Mouse (Mus musculus): Measurements from ENCODE around the gene Gm47289.

Gene Gm47289
- long read RNA-seq, experiment 1 = 0 reads
- long read RNA-seq, experiment 2 = 0 reads

DNA sequence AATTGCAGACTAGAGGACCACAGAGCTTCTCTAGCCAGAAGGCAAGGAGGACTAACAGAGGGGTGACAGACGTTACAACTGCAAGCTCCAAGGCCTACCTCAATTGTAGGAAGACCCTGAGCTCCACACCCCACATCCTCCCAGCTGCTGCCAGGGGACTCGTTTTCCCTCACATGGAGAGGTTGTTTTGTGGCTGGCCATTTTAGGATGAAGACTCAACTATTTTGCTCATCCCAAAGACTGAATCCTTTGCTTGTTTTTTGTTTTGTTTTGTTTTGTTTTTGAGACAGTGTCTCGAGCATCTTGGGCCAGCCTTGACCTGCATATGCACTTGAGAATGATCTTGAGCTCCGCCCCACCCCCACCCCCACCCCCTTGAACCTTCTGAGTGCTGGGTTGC lies at the start of gene Gm47289:
Gene Gm47289 (plus strand): TSS at position 301 of the 400 bp plus-strand sequence.
- intact Hi-C loops (cut with DNase I) = loop anchor here (5.0 to 10.0 kb wide), 2 partner anchors 193 to 276 kb away; no protein-coding TSS in a partner anchor

DNA sequence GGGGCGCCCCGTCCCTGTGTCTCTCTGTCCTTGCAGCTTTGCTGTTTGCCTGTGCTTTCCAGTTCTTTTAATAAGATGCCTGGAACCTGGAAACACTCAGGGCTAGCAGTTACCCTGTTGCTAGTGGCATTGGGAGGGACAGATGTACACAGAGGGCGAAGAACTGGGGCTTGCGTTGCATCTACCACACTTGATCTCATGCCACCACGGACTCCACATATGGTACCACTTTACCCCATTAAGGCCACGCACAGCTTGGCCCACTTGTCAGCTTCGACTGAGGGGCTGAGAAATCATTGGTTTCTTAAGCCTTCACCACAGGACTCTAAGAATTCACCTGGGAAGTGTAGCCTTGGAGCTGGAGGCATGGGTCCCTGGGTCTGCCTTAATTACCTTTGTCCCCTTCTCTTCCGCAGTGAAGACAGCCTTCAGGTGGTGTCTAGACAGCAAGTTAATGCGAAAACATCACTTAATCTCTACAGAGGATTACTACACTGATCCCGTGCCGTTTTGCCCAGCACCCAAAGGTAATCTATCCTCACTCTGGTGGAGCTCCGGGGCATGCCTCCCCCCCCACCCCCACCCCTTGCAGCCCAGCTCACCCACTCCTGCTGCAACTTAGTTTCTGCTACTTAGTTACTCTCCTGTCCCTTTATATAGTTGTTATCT lies 49.1 kb upstream of the Gm47289 start:
- intact Hi-C loops (cut with DNase I) = no loop called here

DNA sequence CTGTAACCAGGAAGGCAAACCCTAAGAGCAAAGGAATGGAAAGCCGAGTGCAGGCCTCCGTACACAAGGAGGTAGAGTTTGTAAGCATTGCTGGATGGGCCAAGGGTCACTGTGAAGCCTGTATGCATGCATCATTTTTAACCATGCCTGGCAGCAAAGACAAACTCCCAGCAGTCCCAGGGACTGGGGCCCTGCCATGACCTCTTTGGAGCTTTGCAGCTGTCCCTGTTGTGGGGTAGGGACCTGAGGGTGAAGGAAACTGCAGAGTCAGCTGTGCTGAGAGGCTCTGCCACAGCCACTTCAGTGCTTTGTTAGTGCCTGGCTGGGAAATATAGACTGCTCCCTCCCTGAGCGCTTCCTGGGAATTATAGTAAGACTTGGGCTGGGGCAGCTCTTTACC lies 48.3 kb upstream of the Gm47289 start:
- intact Hi-C loops (cut with DNase I) = no loop called here

DNA sequence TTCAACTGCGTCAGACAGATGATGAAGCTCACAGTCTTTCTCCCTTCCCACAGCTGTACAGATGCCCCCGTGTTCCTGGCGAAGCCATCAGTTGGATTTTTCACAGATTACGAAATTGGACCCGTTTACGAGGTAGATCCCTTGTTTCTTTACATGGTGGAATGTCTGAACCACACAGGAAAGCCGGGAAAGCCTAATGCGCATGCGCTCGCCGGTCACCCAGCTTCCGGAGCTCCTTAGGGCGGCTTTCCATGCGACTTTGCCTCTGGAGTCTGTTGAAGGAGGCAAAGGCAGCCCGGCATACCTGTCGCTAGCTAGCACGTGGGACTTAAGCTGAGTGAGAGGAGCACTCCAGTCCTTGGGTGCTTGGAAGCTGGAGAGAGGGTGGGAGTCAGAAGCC lies 44.0 kb upstream of the Gm47289 start:
- intact Hi-C loops (cut with DNase I) = no loop called here

DNA sequence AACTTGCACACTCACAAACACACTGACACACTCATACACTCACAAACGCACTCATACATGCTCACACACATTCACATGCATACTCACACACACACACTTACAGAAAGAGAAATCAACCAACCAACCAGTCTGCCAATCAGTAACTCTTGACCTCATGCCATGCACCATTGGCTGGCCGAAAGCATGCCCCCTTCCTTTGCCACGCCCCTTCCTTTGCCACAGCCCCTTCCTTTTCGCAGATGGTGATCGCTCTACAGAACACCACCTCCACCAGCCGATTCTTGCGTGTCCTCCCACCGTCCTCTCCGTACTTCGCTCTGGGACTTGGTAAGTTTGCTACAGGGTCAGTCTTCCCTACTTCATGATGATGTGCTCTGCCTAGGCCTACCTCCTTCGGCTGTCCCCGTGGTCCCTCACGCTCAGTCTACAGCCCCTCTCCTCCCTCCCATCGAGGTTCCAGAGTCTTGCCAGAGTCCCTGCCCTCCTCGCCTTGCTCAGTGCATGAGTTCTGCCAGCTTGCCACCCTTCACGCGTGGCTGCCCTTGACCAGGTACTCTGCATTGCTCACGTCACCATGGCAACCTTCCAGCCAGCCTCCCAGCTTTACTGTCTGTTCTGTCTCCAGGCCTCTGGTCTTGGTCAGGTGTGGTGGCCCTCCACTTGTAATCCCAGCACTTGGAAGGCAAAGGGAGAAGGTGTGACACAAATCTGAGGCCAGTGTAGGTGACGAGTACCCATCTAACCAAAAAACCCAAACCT lies 39.4 kb upstream of the Gm47289 start:
- intact Hi-C loops (cut with DNase I) = no loop called here

DNA sequence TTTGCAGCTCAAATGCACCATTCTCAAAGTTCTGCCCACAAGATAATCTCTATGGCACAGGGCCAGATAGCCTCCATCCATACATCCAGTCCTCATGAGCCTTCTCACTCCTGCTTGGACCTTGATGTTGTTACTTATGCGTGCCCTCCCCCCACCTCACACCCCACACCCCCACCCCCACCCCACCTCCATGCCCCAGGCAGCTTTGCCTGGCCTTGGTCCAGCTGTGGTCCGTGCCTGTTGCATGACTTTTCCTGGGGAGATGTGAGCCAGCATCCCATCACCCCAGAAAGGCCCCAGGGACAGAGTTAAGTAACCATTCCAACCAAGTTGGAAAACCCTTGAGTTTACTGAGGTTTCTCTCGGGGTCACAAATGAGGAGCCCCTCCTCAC lies 38.8 kb upstream of the Gm47289 start:
- intact Hi-C loops (cut with DNase I) = no loop called here

DNA sequence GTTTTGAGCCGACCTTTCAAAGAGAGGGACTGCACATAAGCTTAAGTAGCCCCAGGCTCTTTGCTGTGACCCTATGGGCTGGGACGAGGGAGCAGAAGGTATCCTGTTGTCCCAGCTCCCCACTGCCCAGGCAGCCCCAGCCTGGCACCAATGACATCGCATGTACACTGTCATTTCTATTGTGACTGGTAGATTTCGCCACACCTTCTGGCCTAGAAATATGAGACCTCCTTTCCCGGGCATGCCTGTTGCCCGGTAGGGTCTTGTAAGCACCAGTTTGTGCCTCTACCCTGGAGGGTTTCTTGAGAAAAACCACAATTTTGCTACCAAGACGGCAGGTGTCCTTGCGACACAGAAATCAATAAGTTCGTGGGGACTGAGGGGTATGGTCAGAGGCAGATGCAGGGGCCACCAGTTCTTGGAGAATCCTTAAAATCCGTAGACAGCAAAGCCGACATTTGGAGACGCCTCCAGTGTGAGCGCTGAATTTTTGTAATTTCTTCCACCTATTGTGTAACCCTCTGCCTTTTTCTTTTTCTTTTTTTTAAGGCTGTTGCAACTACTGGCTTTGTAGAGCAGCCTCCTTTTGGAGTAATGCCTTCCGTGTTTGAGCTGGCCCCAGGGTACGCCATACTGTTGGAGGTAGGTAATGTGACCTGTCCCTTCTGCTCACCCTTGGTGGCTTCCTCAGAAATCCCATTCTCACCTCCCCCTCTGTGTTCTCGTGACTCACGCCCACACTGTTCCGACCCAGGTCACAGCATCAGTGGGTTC lies 36.2 kb upstream of the Gm47289 start:
- intact Hi-C loops (cut with DNase I) = no loop called here

DNA sequence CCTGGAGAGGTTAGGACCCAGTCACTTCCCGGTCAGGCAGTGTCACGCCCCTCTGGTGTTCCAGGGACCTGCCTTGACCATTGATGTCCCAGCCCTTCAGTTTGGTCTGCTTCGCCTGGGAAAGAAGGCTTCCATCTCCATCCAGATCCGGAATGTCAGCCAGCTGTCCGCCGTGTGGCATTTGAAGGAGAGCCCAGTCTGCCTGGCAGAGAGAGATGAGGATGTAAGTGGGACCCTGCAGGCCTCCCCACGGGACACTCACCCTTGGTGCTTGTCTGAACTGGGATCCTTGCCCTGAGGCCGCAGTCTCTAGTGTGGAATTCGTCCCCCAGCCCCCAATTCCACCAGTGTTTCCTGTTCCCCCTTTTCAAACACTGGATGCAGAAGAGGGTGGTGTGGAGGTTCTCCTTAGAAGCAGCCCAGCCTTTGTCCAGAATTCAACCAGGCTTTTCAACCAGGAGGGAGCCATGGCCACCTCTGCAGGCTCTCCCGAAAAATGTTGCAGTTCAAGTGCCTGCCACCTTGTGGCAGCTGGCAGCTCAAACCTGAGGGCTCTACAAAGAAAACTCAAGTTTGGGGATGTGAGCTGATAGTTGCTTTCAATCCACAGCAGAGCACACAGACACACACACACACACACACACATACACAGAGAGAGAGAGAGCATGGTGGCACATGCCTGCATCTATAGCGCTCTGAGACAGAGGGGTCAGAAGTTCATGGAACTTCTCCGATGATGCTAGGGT lies 30.4 kb upstream of the Gm47289 start:
- intact Hi-C loops (cut with DNase I) = no loop called here

DNA sequence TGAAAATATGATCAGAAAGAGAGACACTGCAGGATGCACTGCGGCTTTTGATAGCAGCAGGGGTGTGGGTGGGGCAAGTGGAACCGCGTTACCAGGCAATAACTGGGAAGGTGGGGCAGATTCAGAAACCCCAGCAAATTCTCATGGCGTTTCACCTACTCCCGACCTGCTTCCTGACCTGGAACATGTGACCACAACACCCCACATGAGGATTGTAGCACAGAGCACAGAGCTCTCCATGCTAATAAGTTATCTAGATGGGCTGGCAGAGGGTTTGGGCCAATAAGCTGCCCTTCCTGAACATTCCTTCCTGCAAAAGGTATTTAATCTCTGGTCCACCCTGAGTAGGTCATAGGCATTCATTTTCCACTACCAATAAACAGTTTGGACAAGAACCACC lies 28.3 kb upstream of the Gm47289 start:
- intact Hi-C loops (cut with DNase I) = no loop called here

DNA sequence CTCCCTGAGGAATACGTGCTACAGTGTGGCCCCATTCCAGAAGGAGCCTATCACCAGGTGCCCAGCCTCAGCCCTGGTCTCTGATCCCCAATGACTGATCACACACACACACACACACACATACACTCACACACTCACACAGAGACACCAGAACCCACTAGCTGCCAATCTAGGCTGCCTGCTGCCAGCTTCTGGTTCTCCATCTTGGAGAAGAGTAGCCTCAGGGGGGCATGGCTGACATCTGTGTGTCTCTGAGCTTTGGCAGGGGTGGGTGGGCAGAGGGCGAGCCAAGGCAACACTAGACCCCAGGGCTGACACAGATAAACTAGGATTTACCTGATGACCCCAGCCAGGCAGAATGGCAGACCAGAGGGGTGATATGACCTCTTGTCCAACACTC lies 20.1 kb upstream of the Gm47289 start:
- intact Hi-C loops (cut with DNase I) = no loop called here

DNA sequence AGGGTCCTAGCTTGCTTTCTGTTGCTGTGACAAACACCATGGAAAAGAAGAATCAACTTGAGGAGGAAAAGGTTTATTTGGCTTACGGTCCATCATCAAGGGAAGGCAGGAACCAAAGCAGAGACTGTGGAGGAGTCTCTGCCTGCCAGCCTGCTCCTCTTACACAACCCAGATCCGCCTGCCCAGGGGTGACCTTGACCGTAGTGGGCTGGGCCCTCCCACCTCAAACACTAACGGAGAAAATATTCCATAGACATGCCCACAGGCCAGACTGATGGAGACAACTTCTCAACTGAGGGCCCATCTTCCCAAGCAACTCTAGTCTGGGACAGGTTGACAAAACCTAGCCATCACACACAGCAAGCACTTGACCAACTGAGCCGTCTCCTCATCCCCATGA lies 16.9 kb upstream of the Gm47289 start:
- intact Hi-C loops (cut with DNase I) = no loop called here

DNA sequence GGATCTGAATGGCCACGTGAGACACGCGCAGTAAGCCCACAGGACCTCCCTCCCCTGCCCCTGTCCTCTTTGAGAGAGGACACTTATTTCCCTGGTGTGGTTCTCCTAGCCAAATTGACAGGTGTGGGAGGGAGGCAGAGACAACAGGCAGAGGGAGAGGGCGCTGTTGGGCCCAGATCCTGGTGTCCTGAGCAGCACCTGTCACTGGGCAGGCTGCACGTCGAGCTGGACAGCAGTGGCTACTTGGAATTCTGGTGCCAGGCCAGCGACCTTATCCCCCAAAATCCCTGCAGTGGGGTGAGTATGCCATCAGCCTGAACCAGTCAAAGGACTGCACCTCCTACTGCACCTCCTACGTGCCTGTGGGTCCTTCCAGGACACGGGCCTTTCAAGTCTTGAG lies 15.6 kb upstream of the Gm47289 start:
- intact Hi-C loops (cut with DNase I) = no loop called here

DNA sequence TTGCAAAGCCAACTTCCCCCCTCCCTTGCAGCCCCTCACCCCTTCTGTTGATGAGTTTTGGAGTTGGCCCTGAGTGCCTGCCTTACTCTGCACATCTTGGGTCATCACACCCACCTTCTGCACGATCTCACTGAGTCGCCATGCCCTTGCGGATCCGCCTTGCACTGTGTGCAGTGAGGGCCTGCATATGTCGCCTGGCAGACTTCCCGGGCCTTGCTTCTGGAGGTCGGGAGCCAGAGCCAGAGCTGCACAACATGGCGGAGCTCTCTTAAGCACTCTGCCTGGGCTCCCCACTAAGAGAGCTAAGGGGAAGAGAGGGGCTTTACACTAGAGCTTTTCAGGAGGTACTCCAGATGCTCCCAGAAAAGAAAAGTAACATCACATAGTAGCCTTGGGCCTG lies 14.3 kb upstream of the Gm47289 start:
- intact Hi-C loops (cut with DNase I) = no loop called here

DNA sequence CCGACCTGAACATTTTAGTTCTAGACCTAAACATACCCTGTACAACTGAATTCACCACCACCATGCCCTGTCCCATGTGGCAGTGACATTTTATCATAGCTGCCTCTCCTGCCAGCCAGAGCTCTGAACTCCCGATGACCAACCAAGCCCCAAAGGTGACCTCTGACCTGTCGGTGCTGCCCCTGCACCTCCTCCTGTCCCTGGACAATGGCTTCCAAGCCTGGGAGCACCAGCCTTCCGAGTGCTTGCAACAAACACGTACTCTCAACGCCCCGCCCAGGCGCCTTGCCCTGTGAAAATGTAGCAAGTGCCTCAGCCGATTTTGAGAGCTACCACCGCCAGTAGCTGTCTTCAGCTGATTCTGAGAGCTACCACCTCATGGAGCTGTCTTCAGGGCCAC lies 13.8 kb upstream of the Gm47289 start:
- intact Hi-C loops (cut with DNase I) = no loop called here

DNA sequence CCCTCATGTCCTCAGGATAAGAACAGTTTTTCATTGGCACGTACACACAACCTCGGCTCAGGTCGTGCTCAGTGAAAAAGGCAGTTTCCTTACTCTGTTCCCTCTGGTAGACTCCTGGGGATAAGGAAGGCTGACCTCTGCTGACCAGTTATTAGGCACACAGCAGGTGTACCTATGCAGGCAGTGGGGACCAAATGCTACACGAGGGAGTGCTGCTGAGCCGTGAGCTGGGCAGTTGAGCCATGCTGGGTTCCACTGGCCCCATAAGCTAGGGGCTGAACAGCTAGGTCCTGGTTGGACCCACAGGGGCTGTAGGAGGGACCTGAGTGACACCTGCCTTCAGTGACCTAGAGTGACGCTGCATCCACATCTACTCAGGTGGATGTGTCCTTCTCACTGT lies 13.3 kb upstream of the Gm47289 start:
- intact Hi-C loops (cut with DNase I) = no loop called here

DNA sequence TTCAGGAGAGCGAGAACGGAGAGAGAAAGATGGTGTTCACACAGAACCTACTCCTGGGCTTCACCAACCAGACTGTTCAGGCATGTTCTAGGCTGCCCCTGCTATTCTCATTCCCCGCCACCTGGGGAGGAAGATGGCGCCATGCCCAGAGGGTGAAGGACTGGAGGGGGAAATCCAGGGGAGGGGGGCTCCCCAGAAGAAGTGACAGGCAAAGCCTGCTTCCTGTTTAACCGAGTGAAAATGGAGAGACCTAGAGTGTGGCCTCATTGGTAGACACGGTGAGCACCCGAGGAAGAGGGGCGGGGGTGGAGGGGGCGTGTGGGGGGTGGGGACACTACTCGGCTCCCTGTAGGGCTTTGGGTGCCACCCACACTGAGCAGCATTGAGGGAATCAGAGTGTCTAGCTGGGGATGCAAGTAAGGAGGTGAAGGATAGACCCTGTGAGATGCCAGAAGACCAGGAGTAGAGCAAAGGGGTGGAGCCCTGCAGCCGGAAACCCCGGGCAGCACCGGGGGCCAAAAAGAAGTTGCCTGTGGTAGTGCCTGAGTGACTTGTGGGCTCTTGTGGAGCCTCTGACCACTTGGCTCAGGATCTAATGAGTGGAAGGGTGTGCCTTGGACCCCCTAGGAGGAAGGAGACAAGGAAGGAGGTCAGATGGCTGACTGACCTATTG lies 12.7 kb upstream of the Gm47289 start:
- intact Hi-C loops (cut with DNase I) = no loop called here

DNA sequence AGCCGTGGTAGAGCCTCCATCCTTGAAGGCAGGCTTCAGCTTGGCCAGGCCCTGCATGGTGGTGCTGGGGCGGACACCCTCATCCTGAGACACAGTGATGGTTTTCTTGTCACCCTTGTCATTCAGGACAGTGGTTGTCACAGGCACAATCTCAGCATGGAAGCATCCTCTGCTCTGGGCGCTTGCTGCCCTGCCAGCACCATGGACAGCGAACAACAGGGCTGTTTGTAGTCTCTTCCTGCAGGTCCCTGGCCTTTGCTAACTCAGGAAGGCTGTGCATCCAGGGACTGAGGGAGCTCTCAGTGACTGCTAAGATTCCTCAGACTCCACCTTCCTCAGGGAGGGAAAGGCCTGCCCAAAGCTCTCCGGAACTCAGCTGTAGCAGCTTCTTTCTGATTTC lies 9.4 kb upstream of the Gm47289 start:
- intact Hi-C loops (cut with DNase I) = no loop called here

DNA sequence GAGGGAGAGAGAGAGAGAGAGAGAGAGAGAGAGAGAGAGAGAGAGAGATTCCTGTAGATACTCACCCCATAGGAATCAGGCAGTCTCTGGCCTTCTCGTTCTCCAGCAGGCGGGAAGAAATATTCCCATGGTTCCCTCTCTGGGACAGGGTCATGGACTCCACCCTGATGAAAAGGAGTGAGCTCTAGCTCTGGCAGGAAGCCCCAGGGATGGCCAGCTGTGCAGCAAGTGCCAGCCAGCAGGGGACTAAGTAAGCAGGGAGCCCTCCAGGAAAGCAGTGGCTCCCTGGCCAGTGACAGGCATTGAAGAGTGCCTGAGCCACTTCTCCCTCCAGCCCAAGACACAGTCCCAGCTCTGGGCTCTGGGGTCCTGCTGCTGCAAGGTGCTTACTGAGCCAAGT lies 7.2 kb upstream of the Gm47289 start:
- intact Hi-C loops (cut with DNase I) = loop anchor here (10.0 kb wide), 1 partner anchor 283 kb away; no protein-coding TSS in a partner anchor

DNA sequence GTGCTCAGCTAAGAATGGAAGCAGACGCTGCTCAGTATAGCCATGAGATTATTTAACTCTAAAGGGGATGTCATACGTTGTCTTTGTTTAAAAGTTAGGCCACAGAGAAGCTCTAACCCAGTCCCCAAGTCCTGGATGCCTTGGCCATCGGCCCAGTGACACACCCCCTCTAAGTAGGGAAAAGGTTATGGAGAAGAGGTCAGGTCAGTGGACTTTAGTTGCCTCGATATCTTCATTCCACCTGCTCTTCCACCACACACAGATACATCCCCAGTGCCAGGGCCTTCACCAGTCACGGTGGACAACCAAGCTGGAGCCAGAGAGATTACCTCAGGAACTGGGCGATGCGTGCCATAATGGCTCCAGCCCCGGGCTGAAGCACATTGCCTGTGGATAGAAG lies 3.5 kb upstream of the Gm47289 start:
- intact Hi-C loops (cut with DNase I) = loop anchor here (5.0 to 10.0 kb wide), 2 partner anchors 197 to 279 kb away; no protein-coding TSS in a partner anchor

DNA sequence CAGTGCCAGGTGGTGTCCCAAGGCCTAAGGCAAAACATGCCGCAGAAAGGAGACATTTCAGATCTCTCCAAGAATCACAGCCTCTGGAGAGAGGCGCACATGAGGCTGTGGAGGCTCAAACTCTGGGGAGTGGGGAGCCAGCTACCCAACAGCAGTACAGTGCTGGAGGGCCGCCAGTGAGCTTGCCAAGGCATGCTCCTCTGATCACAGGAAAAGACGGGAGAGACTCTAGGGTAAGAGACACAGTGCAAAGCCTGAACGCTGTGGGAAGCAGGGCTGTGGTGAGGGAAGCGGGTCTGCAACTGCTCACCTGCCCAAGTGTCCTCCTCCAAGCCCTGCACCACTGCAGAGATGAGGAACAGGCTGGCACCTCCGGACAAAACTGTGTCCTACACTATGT lies 3.1 kb upstream of the Gm47289 start:
- intact Hi-C loops (cut with DNase I) = loop anchor here (5.0 to 10.0 kb wide), 2 partner anchors 196 to 279 kb away; no protein-coding TSS in a partner anchor

All from adrenal gland (tissue).